17 mouse cellular contexts compared by ENCODE assay signal in the genomic region with DNA sequence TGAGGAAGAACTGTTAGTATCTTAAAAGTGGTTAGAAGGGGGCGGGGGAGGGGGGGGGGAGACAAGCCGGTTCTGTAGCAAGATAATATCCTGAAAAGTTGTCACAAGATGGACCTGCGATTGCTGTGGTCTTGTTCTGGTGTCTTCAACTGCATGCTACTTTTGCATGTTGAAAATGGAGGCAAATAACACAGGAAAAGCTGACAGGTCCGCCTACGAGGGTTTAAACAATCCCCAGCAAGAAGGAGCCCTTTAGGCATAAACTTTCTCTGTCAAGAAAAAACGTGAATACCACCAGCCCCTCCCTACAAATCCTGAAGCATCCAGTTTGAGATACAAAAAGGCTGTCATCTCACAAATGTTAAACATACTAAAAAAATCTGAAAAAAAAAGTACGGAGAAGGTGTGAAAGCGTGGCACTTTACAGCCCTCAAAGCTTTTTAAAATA. TPM values are rescaled to one million over a fixed set of nuclear protein-coding genes. Genes with fewer than 3 reads are reported as not detected.
A peak's percentile ranks its signal among the peaks of the same experiment; 100 is the strongest.
DNase-seq lines count a peak whose midpoint lies in the region; ATAC-seq and TF ChIP-seq lines count a peak whose summit lies in the region.
"Had no signal": no experiment of that assay in that cellular context is flagged by ENCODE, and none has a peak within 500 bp of the region (broad histone marks: within the 10 kb centered on the region; RNA-seq: fewer than 3 reads in every experiment).

No protein-coding gene starts in this region.

- H3K36me3 ChIP-seq in forebrain, embryonic 15.5 days, result no peaks in the 10 kb centered on the region
- no peaks in the 10 kb centered on the region for H3K36me3 ChIP-seq in forebrain, embryonic 11.5 days (ENCODE audit: control insufficient read depth, insufficient read depth, low read length)
- 0 out of 2 replicates have a peak, but pooled peaks cover 3% of the 10 kb centered on the region for H3K36me3 ChIP-seq in heart, embryonic 13.5 days
- H3K36me3 ChIP-seq in lung, embryonic 14.5 days (ENCODE audit: insufficient read depth), result peaks cover 56% of the 10 kb centered on the region

- peaks cover 92% of the 10 kb centered on the region for H3K4me1 ChIP-seq in forebrain, embryonic 15.5 days
- H3K4me1 ChIP-seq in forebrain, embryonic 11.5 days (replicated peaks; ENCODE audit: control insufficient read depth, insufficient read depth, low read length), result peaks cover 48% of the 10 kb centered on the region
- peaks cover 96% of the 10 kb centered on the region for H3K4me1 ChIP-seq in heart, embryonic 13.5 days
- H3K4me1 ChIP-seq in lung, embryonic 14.5 days (ENCODE audit: insufficient read depth), result peaks cover 35% of the 10 kb centered on the region

- intact Hi-C loops in heart, postnatal 10 days (cut with DNase I), result loop anchor here (5.0 to 10.0 kb wide), 2 partner anchors 547 to 990 kb away; no protein-coding TSS in a partner anchor

- no peaks in the 10 kb centered on the region for H3K9me3 ChIP-seq in forebrain, embryonic 15.5 days
- no peaks in the 10 kb centered on the region for H3K9me3 ChIP-seq in forebrain, embryonic 11.5 days (ENCODE audit: control insufficient read depth, low read length)
- no peaks in the 10 kb centered on the region for H3K9me3 ChIP-seq in heart, embryonic 13.5 days
- H3K9me3 ChIP-seq in lung, embryonic 14.5 days (ENCODE audit: low read depth, low read length), result no peaks in the 10 kb centered on the region
- H3K9me3 ChIP-seq: liver, embryonic 12.5 days had no signal

- H3K27ac ChIP-seq in forebrain, embryonic 15.5 days (replicated peaks), result peak overlapping the region; percentile 55
- H3K27ac ChIP-seq in forebrain, embryonic 11.5 days (ENCODE audit: low read depth, low read length), result no peak overlapping the region
- H3K27ac ChIP-seq in heart, embryonic 13.5 days (replicated peaks), result 0 out of 2 replicates have a peak overlapping the region, but pooled peaks have one; percentile 77
- peak overlapping the region; percentile 42; the same call in 1 of the 2 replicates for H3K27ac ChIP-seq in lung, embryonic 14.5 days (ENCODE audit: low read depth)

- no peak for ATAC-seq in forebrain, embryonic 15.5 days (replicated peaks)
- ATAC-seq in forebrain, embryonic 11.5 days (replicated peaks; ENCODE audit: low FRiP score), result no peak
- ATAC-seq in heart, embryonic 13.5 days (ENCODE audit: extremely low read depth, insufficient number of reproducible peaks, low FRiP score, low TSS enrichment), result no peak
- no peak for ATAC-seq in lung, embryonic 14.5 days (ENCODE audit: insufficient read depth)
- ATAC-seq: activated CD4-positive, CD25-positive, alpha-beta regulatory T cell, adult 4 months; liver, embryonic 12.5 days; lung, postnatal 0 days had no signal

- WGBS in forebrain, embryonic 15.5 days, result 42% methylated on average over 8 of the region's 8 CpGs
- 44% methylated on average over 8 of the region's 8 CpGs for WGBS in forebrain, embryonic 11.5 days
- 47% methylated on average over 8 of the region's 8 CpGs for WGBS in heart, embryonic 13.5 days
- WGBS in lung, embryonic 14.5 days, result 31% methylated on average over 8 of the region's 8 CpGs

- peak overlapping the region; percentile 7 for H3K4me2 ChIP-seq in forebrain, embryonic 15.5 days (replicated peaks)
- no peak overlapping the region for H3K4me2 ChIP-seq in forebrain, embryonic 11.5 days (ENCODE audit: low read depth, low read length, severe bottlenecking)
- no peak overlapping the region for H3K4me2 ChIP-seq in heart, embryonic 13.5 days
- H3K4me2 ChIP-seq in lung, embryonic 14.5 days, result peak overlapping the region; percentile 36; the same call in 1 of the 2 replicates

- DNase-seq in forebrain, embryonic 11.5 days (ENCODE audit: low spot score), result no peak
- DNase-seq in heart, postnatal 10 days, result no peak
- no peak for DNase-seq in lung, embryonic 14.5 days
- DNase-seq in lung, postnatal 10 days, result no peak
- peak; percentile 71 for DNase-seq in brain, adult 2 months (ENCODE audit: low read depth, low spot score)
- no peak for DNase-seq in retina, embryonic 14.5 days (ENCODE audit: low spot score)
- DNase-seq: adrenal gland, postnatal 36 days; cerebellum, postnatal 14 days; gastrocnemius, postnatal 14 days; kidney, adult 18-20 months; kidney, postnatal 25 days; left cerebral cortex, postnatal 4 days had no signal

- TF ChIP-seq CTCF in lung, embryonic 14.5 days (IDR thresholded peaks at IDR 0.05; ENCODE audit: low read depth), result no peak

- H3K9ac ChIP-seq in forebrain, embryonic 15.5 days (replicated peaks), result no peak overlapping the region
- H3K9ac ChIP-seq in forebrain, embryonic 11.5 days (ENCODE audit: low read length), result no peak overlapping the region
- H3K9ac ChIP-seq in heart, embryonic 13.5 days, result 0 out of 2 replicates have a peak overlapping the region, but pooled peaks have one; percentile 71
- H3K9ac ChIP-seq in lung, embryonic 14.5 days, result no peak overlapping the region
- H3K9ac ChIP-seq: liver, embryonic 12.5 days had no signal

- H3K4me3 ChIP-seq in forebrain, embryonic 15.5 days, result no peak overlapping the region
- no peak overlapping the region for H3K4me3 ChIP-seq in forebrain, embryonic 11.5 days (ENCODE audit: low read depth, low read length)
- H3K4me3 ChIP-seq in heart, embryonic 13.5 days, result no peak overlapping the region
- H3K4me3 ChIP-seq in lung, embryonic 14.5 days (ENCODE audit: low read depth, low read length), result no peak overlapping the region
- H3K4me3 ChIP-seq: liver, embryonic 12.5 days had no signal

- H3K27me3 ChIP-seq in forebrain, embryonic 15.5 days, result no peaks in the 10 kb centered on the region
- no peaks in the 10 kb centered on the region for H3K27me3 ChIP-seq in forebrain, embryonic 11.5 days (ENCODE audit: control insufficient read depth, insufficient read depth, low read length)
- H3K27me3 ChIP-seq in heart, embryonic 13.5 days (replicated peaks), result no peaks in the 10 kb centered on the region
- H3K27me3 ChIP-seq in lung, embryonic 14.5 days (ENCODE audit: insufficient read depth, low read length), result no peaks in the 10 kb centered on the region

RNA-seq across cellular contexts. Expression of a gene that starts 15.0 kb away (rescaled TPM):
- 106 and 119 TPM in 2 replicates for polyA plus RNA-seq in forebrain, embryonic 15.5 days (2015; fragmentation: Nextera tagmentation; extraction: Ambion mirVana)
- 45.6 and 50.0 TPM in 2 replicates for polyA plus RNA-seq in forebrain, embryonic 11.5 days (2014; fragmentation: Nextera tagmentation; extraction: Ambion mirVana)
- 21.8 and 22.4 TPM in 2 replicates for polyA plus RNA-seq in heart, embryonic 13.5 days (2015; fragmentation: Nextera tagmentation; extraction: Ambion mirVana)
- total RNA-seq in heart, postnatal 10 days (2021), result 10 to 100 TPM; 62.7 to 77.7 TPM
- polyA plus RNA-seq in lung, embryonic 14.5 days (2014; fragmentation: Nextera tagmentation; extraction: Ambion mirVana), result 90.1 and 90.4 TPM in 2 replicates

Comparison
In these comparisons a context has a peak if more than half of its experiments do, and no peak if none do; other contexts are left out.
1. H3K4me2 ChIP-seq: peak in forebrain, embryonic 15.5 days (single experiment) and lung, embryonic 14.5 days (single experiment); none in forebrain, embryonic 11.5 days (single experiment) and heart, embryonic 13.5 days (single experiment).